Mouse (Mus musculus): ENCODE measurements at regions not wholly inside any gene's neighbourhood (a gene's known extent, or its start where the extent isn't known, plus 50 kb on each side); places are given as distances from the start of the nearest gene placed in this dataset.
"Not testable (repeated sequence)": the region's sequence is repeated elsewhere in the genome, so short reads cannot be mapped to it uniquely, and the experiment has no call there.

- TF ChIP-seq CTCF (IDR thresholded peaks at IDR 0.05) = no peak
- TF ChIP-seq EP300 (IDR thresholded peaks at IDR 0.05) = no peak
- Histone ChIP-seq H3K4me3 (ENCODE audit: low read depth, low read length) (no peak overlapping the region), H3K9me3 (ENCODE audit: low read length) (no peaks in the 10 kb centered on the region; the same call in 1 of the 2 replicates), H3K27ac (ENCODE audit: low read length) (no peak overlapping the region), H3K4me2 (replicated peaks; ENCODE audit: low read depth, low read length) (no peak overlapping the region), H3K4me1 (ENCODE audit: insufficient read depth, low read depth, low read length) (no peaks in the 10 kb centered on the region), H3K36me3 (ENCODE audit: insufficient read depth, low read length) (no peaks in the 10 kb centered on the region), H3K27me3 (replicated peaks; ENCODE audit: insufficient read depth, low read length) (no peaks in the 10 kb centered on the region), H3K9ac (replicated peaks; ENCODE audit: low read depth) (no peak overlapping the region)
- DNase-seq (ENCODE audit: low spot score) = no peak
- ATAC-seq = no peak
- WGBS = 86% methylated on average over 2 of the region's 2 CpGs
Measured at GRCm38 (mm10) chr14:82299222-82299621, 2144.1 kb upstream of the Pcdh17 start.

DNA sequence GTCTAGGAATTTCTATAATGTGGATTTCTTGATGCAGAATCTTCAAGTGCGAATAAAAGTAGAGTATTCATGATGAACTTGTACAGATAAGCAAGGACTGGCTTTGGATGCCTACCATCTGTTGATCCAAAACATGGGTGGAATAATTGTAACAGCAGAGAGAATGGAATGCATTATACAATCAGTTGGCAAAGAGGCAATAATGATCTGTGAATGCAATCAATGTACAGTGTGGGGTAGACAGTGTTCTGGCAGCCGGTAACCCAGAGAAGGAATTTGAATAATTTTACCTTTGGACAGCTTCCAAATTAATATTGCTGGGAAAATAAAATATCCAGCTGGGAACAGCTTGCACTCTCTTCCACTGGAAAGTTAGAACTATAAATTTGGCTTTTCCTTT lies 2129.9 kb upstream of the Pcdh17 start:
- Histone ChIP-seq H3K4me2 (replicated peaks; ENCODE audit: low read depth, low read length) (no peak overlapping the region), H3K4me1 (ENCODE audit: insufficient read depth, low read depth, low read length) (no peaks in the 10 kb centered on the region), H3K4me3 (ENCODE audit: low read depth, low read length) (no peak overlapping the region), H3K27me3 (replicated peaks; ENCODE audit: insufficient read depth, low read length) (no peaks in the 10 kb centered on the region), H3K27ac (ENCODE audit: low read length) (no peak overlapping the region), H3K9ac (replicated peaks; ENCODE audit: low read depth) (no peak overlapping the region), H3K9me3 (ENCODE audit: low read length) (no peaks in the 10 kb centered on the region), H3K36me3 (ENCODE audit: insufficient read depth, low read length) (no peaks in the 10 kb centered on the region)
- TF ChIP-seq EP300 (IDR thresholded peaks at IDR 0.05) (peak; percentile 66), CTCF (IDR thresholded peaks at IDR 0.05) (no peak)
- 39% methylated on average over 2 of the region's 2 CpGs for WGBS
- ATAC-seq (peak; percentile 77), DNase-seq (ENCODE audit: low spot score) (peak; percentile 44)

DNA sequence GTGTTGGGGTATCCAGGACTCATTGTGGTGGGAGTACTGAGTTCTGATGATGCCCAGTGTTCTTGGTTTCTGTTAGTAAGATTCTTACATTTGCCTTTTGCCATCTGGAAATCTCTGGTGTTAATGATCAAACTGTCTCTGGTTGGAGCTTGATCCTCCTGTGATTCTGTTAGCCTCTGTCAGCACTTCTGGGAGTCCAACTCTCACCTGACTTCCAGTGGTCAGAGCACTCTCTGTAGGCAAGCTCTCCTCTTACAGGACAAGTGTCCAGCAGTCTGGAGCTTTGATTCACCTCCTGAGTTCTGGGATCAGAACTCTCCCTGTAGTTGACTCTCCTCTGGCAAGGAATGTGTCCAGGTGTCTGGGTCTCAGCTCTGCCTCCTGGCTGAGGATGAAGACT lies 2108.5 kb upstream of the Pcdh17 start:
- H3K27me3 ChIP-seq (replicated peaks; ENCODE audit: insufficient read depth, low read length); H3K4me2 ChIP-seq (replicated peaks; ENCODE audit: low read depth, low read length); ATAC-seq; H3K9me3 ChIP-seq (ENCODE audit: low read length); H3K36me3 ChIP-seq (ENCODE audit: insufficient read depth, low read length); H3K27ac ChIP-seq (ENCODE audit: low read length); H3K9ac ChIP-seq (replicated peaks; ENCODE audit: low read depth); DNase-seq (ENCODE audit: low spot score); H3K4me1 ChIP-seq (ENCODE audit: insufficient read depth, low read depth, low read length); H3K4me3 ChIP-seq (ENCODE audit: low read depth, low read length): not testable (repeated sequence)

Measured in lung, postnatal 0 days (tissue).